Mouse (Mus musculus) midbrain, postnatal 0 days (tissue): ENCODE results near the gene Eva1c. TPM values are rescaled to one million over a fixed set of nuclear protein-coding genes. Genes with fewer than 3 reads are reported as not detected.
A peak's percentile ranks its signal among the peaks of the same experiment; 100 is the strongest.

Experiments used
- ATAC-seq: fragments of 200-750 bp; cut with Nextera tagmentation; 2 replicates; pipeline ENCODE4 v1.8.0; 2017; ENCODE audit warnings: moderate number of reproducible peaks, mild to moderate bottlenecking, moderate TSS enrichment, moderate library complexity; ENCODE audit not compliant: low FRiP score
- DNase-seq: peaks from one replicate; pipeline ENCODE4 v3.0.0-alpha.2; 2015; ENCODE audit warnings: low spot score
- H3K27ac ChIP-seq: fragments of 300-500 bp; sonication (generic); 2 replicates; pipeline ENCODE4 v1.5.1; 2014; ENCODE audit warnings: low read depth, mild to moderate bottlenecking, low read length, mixed read lengths
- H3K27me3 ChIP-seq: fragments of 300-500 bp; sonication (generic); 2 replicates; pipeline ENCODE4 v1.6.1; 2014; ENCODE audit warnings: low read length, control low read depth, mixed read lengths; ENCODE audit not compliant: insufficient read depth
- H3K36me3 ChIP-seq: fragments of 300-500 bp; sonication (generic); 2 replicates; pipeline ENCODE4 v1.6.1; 2014; ENCODE audit warnings: low read length, control low read depth, mixed read lengths; ENCODE audit not compliant: insufficient read depth
- H3K4me1 ChIP-seq: fragments of 300-500 bp; sonication (generic); 2 replicates; pipeline ENCODE4 v1.6.1; 2014; ENCODE audit warnings: mild to moderate bottlenecking, control low read depth, antibody characterized with exemption, low read length, mixed read lengths; ENCODE audit not compliant: insufficient read depth
- H3K4me2 ChIP-seq: fragments of 300-500 bp; sonication (generic); 2 replicates; pipeline ENCODE4 v1.6.1; 2014; ENCODE audit warnings: low read depth, mild to moderate bottlenecking, low read length, mixed read lengths; ENCODE audit not compliant: poor library complexity, severe bottlenecking
- H3K4me3 ChIP-seq: fragments of 300-500 bp; sonication (generic); 2 replicates; pipeline ENCODE4 v1.5.1; 2014; ENCODE audit warnings: low read depth, mild to moderate bottlenecking, low read length, moderate library complexity
- H3K9ac ChIP-seq: fragments of 300-500 bp; sonication (generic); replicated peaks from 2 replicates; pipeline ENCODE4 v1.6.1; 2014; ENCODE audit warnings: mild to moderate bottlenecking, low read length, moderate library complexity, mixed read lengths; ENCODE audit not compliant: poor library complexity, severe bottlenecking
- H3K9me3 ChIP-seq: fragments of 300-500 bp; sonication (generic); 2 replicates; pipeline ENCODE4 v1.6.1; 2016; ENCODE audit warnings: low read length, control low read depth
- CTCF ChIP-seq: IDR thresholded peaks from 2 replicates; pipeline ENCODE4 v1.5.1; 2016; ENCODE audit warnings: antibody characterized with exemption, mild to moderate bottlenecking
- WGBS: fragments of 180-500 bp; shearing (Covaris S2); extraction: QIAGEN DNeasy Blood & Tissue Kit; methylation state at CpG from one replicate; pipeline ENCODE4 v1.1.7; 2014; 5-methylcytosine and 5-hydroxymethylcytosine counted together
- microRNA-seq: library from miRNA; unstranded; fragments of <30 nt; microRNA quantifications from one replicate; pipeline ENCODE4, GENCODE M21; 2016; ENCODE audit warnings: borderline number of aligned reads
- polyA plus RNA-seq: library from polyadenylated mRNA; unstranded; fragments of >200 nt; fragmentation: Nextera tagmentation; extraction: Ambion mirVana; gene quantifications from 2 replicates; pipeline ENCODE4 v1.2.1, GENCODE M21; 2015
- total RNA-seq: library from RNA; depleted of rRNA; stranded (reverse); fragments of >200 nt; gene quantifications from 2 replicates; pipeline ENCODE4 v1.2.3, GENCODE M21; 2014; rRNA removed

Eva1c gene
- total and polyA plus RNA-seq, 2 experiments from 2014 or later: 3.5 to 4.3 TPM

DNA sequence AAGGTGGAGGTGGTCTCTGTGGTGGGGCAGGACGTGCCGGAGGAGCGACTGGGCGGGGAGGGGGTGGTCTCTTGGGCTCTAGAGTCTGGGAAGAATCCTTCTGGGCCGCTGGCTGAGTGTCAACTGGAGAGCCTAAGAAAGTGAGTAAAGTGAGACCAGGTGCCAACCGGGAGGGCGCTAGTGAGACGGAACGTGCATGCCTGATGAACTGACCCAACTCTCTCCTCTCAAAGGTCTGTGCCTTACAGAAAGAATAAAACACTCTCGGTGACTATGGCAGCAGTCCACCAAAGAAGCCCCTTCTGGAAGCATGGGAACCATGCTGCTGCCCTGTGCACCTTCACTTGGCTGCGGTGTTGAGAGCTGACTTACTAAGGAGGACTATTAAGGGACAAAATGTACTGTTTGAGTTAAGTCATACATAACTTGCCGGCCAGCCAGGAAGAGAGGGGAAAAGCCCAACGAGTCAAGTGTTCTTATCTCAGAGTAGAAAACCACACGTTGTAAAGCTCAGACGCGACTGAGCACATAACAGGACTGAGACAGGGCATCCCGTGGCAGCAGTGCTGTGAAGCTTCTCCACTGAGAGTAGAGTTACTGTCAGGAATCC lies 123.9 kb downstream of the Eva1c start:
- DNase-seq (peak; percentile 1), ATAC-seq (no peak)
- WGBS: 53% methylated on average over 17 of the region's 17 CpGs
- no peaks in the 10 kb centered on the region for H3K4me1 ChIP-seq
- no peaks in the 10 kb centered on the region for H3K27me3 ChIP-seq
- peaks cover 47% of the 10 kb centered on the region for H3K36me3 ChIP-seq
- no peaks in the 10 kb centered on the region for H3K9me3 ChIP-seq
- no peak overlapping the region for H3K4me3 ChIP-seq
- H3K9ac ChIP-seq: no peak overlapping the region
- no peak overlapping the region for H3K27ac ChIP-seq
- no peak for TF ChIP-seq CTCF
- no peak overlapping the region for H3K4me2 ChIP-seq

DNA sequence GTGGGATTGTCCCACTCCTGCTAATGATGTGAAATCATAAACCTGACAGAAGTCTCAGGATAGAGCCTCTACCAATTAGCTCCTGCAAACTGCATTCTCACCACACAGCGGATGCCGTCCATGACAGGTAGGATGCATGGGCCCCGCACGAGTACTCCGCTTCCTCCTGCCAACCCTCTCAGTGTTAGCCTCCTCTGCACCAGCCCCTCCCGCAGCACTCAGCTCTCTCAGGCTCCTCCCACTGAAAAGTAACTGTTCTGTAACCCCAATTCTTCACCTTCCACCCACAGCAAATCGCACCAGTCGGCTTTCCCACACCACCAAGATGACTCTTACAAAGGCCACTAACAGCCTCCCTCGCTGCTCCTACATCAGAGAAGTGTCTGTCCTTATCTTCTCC lies 126.6 kb downstream of the Eva1c start:
- Histone ChIP-seq H3K27ac (no peak overlapping the region), H3K9ac (no peak overlapping the region), H3K4me3 (no peak overlapping the region), H3K4me1 (no peaks in the 10 kb centered on the region), H3K9me3 (no peaks in the 10 kb centered on the region), H3K36me3 (peaks cover 46% of the 10 kb centered on the region), H3K27me3 (no peaks in the 10 kb centered on the region), H3K4me2 (no peak overlapping the region)
- no peak for TF ChIP-seq CTCF
- no peak for DNase-seq
- 92% methylated on average over 9 of the region's 9 CpGs for WGBS
- no peak for ATAC-seq

DNA sequence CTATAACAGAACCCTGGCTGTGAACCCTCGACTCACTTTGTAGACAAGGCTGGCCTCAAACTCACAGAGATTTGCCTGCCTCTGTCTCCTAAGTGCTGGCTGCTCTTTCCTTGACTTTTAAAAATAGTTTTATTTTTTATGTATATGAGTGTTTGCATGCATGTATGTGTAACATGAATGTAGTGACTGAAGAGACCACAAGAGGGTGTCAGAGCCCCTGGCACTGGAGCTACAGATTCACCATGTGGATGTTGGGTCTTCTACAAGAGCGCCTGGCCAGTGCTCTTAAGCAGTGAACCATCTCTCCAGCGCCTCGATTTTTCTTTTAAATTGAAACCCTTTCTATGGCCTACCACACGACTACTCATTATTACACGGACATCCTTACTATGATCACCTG lies 127.3 kb downstream of the Eva1c start:
- Histone ChIP-seq H3K4me3 (no peak overlapping the region), H3K27ac (no peak overlapping the region), H3K4me2 (no peak overlapping the region), H3K9ac (no peak overlapping the region), H3K36me3 (peaks cover 52% of the 10 kb centered on the region), H3K9me3 (no peaks in the 10 kb centered on the region), H3K27me3 (no peaks in the 10 kb centered on the region), H3K4me1 (no peaks in the 10 kb centered on the region)
- TF ChIP-seq CTCF: peak; percentile 49
- DNase-seq: peak; percentile 34
- no peak for ATAC-seq
- WGBS: 91% methylated on average over 6 of the region's 6 CpGs

Small RNA genes within 50 kb of the gene (microRNA-seq; reads per million reads assigned to microRNA genes)
- not detected for gene Gm22933

Other genes starting within 250 kb of the Eva1c start
- 13.8 and 19.6 TPM in 2 replicates for gene Mis18a, start 99.3 kb upstream of the Eva1c start, total RNA-seq
- gene Mis18a, start 99.3 kb upstream of the Eva1c start, polyA plus RNA-seq: 23.6 and 24.9 TPM in 2 replicates
- gene Mrap, start 88.5 kb upstream of the Eva1c start, total RNA-seq: 0.77 TPM in 1 of 2 replicates, not detected in the other
- gene Mrap, start 88.5 kb upstream of the Eva1c start, polyA plus RNA-seq: 0.41 and 0.74 TPM in 2 replicates
- gene Urb1, start 16.3 kb upstream of the Eva1c start, total RNA-seq: 16.3 and 17.5 TPM in 2 replicates
- gene Urb1, start 16.3 kb upstream of the Eva1c start, polyA plus RNA-seq: 4.4 and 5.1 TPM in 2 replicates
- gene Cfap298, start 108.4 kb downstream of the Eva1c start, total RNA-seq: 19.0 and 26.5 TPM in 2 replicates
- 65.1 and 66.2 TPM in 2 replicates for gene Cfap298, start 108.4 kb downstream of the Eva1c start, polyA plus RNA-seq
- gene Synj1, start 184.6 kb downstream of the Eva1c start, total RNA-seq: 66.4 and 88.7 TPM in 2 replicates
- gene Synj1, start 184.6 kb downstream of the Eva1c start, polyA plus RNA-seq: 50.9 and 55.4 TPM in 2 replicates
- gene Paxbp1, start 217.8 kb downstream of the Eva1c start, total RNA-seq: 54.0 and 86.2 TPM in 2 replicates
- gene Paxbp1, start 217.8 kb downstream of the Eva1c start, polyA plus RNA-seq: 19.8 and 27.1 TPM in 2 replicates